Mouse (Mus musculus): ENCODE measurements around the gene N4bp1. TPM values are rescaled to one million over a fixed set of nuclear protein-coding genes. Genes with fewer than 3 reads are reported as not detected.
A peak's percentile ranks its signal among the peaks of the same experiment; 100 is the strongest.

Gene N4bp1
- polyA plus RNA-seq, 1 experiment = 19.1 TPM

GRCm38 (mm10) chr8:86828925-86829324 lies 56.1 kb downstream of the N4bp1 start:
- DNase-seq (ENCODE audit: extremely low spot score in 1 of 2, low spot score in 1 of 2) = no peak

DNA sequence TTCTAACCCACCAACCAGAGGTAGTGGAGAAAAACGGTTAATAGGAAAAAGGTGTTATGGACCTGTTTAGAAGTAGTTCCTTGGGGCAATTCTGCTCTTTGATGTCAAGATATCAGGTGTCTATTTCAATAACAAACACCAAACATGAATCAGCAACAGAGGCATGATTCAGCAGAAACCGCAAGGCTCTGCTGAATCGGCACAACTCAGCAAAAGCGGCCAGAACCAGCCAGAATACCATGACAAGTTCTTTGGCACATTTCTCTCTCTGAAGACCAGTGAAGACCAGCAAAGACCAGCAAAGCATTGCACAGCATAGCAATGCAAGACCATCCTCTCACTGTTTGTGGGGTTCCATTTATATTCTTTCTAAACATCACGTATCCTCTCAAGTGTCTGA lies 57.9 kb downstream of the N4bp1 start:
- no peak for DNase-seq (ENCODE audit: extremely low spot score in 1 of 2, low spot score in 1 of 2)

DNA sequence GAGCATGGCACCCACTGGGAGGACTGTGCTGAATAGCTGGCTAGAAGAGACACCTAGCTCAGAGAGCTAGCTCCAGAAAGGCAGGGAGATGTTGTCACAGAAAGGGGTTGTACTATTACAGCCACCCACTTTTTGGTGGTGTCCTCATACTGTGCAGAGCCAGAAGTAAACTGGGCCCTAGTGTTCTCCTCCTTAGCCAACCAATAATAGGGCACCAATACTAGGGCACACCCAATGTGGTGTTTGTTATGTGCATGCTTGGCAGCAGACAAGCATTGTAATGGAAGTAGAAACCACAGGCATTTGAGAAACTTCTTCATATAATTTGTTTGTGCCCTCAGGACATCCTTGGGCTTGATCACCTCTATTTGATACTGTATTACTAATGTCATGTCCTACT lies 58.5 kb downstream of the N4bp1 start:
- DNase-seq (ENCODE audit: extremely low spot score in 1 of 2, low spot score in 1 of 2) = no peak

DNA sequence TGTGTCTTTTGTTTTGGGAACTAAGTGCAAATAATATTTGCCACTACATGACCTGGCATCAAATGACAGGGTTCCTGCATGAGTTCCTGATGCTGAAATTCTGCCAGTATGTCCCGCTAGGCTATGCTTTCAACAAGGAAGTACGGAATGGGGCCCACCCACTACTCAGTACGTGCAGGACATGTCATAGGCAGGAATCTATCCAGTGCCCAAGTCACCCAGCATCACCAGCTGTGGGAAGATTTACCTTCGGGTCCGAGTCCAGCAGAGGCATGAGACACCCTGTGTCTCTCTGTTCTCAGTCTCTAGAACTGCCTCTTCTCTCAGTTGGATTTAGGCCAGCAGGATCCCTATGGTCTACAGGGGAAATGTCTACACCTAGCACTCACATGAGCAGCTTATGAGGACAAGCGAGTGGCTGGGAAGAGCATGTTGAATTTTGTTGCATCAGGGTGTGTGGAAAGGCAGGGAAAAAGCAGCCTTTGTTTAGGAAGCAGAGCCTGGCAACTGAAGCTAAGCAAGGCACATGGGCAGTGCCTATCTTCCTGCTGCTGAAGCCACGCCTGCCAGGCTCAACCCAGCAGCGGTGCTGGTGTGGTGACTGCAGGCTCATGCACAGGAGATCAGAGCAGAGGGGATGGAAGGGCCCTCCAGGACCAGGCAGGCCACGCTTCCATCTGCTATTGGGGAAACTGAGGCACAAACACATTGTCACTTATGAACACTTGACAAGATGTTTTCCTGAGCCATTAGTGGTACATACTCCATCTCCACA lies 59.2 kb downstream of the N4bp1 start:
- no peak for DNase-seq (ENCODE audit: extremely low spot score in 1 of 2, low spot score in 1 of 2)

DNA sequence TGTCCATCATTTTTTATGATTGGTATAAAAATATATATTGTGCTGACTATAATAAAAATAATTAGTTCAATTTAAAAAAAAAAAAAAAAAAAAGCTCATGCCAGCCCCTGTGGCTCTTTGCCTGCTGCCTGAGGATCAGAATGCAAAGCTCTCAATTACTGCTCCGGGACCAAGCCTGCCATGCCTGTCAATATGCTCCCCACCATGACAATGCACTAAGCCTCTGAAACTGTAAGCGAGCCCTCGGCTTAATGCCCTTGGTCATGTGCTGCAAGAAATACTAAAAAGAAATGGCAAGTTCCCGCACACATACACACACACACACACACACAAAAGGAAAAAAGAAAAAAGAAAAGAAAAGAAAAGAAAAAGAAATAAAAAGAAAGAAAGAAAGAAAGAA lies 60.3 kb downstream of the N4bp1 start:
- no peak for DNase-seq (ENCODE audit: extremely low spot score in 1 of 2, low spot score in 1 of 2)

DNA sequence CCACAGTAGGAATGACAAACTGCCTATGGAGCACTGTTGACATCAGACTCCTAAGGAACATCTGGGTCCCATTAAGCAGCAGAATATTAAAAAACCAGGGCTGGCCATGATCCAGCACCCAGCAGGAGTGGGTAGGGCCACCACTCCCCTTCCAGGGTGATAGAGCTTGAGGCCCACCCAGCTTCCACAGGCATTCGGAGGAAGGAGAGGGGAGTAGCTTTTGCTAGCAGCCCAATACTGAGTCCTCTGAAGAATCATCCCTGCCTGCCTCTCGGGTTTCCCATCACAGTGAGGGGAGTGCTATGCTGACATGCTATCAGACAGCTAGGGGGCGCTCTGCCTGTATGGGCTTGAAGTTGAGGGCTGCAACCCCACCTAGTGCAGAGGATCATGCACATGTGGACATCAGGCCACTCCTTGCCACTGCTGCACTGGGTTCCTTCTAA lies 64.3 kb downstream of the N4bp1 start:
- peak in 1 of 2 experiments; percentile 11 for DNase-seq (ENCODE audit: extremely low spot score in 1 of 2, low spot score in 1 of 2)

- DNase-seq (ENCODE audit: extremely low spot score in 1 of 2, low spot score in 1 of 2) = no peak
These were observed 64.8 kb downstream of the N4bp1 start for GRCm38 (mm10) chr8:86820186-86820755.

DNA sequence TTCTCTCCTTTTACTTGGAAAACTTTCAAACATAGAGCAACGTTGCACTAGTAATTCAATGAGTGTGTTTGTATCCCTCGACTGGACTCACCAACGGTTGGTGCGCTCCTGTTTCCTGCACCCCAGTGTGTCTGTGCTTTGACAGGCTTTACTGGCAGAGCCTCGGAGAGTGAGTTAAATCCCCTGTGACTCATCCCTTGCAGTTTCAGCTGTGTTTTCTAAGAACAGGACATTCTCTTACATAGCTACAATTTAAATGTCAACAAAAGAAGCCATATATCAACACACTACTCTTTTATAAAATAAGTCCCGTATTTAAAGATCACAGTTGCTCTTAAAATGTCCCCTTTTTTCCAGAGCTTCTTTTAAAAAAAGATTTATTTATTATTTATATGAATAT lies 65.6 kb downstream of the N4bp1 start:
- peak in 1 of 2 experiments; percentile 26 for DNase-seq (ENCODE audit: extremely low spot score in 1 of 2, low spot score in 1 of 2)

DNA sequence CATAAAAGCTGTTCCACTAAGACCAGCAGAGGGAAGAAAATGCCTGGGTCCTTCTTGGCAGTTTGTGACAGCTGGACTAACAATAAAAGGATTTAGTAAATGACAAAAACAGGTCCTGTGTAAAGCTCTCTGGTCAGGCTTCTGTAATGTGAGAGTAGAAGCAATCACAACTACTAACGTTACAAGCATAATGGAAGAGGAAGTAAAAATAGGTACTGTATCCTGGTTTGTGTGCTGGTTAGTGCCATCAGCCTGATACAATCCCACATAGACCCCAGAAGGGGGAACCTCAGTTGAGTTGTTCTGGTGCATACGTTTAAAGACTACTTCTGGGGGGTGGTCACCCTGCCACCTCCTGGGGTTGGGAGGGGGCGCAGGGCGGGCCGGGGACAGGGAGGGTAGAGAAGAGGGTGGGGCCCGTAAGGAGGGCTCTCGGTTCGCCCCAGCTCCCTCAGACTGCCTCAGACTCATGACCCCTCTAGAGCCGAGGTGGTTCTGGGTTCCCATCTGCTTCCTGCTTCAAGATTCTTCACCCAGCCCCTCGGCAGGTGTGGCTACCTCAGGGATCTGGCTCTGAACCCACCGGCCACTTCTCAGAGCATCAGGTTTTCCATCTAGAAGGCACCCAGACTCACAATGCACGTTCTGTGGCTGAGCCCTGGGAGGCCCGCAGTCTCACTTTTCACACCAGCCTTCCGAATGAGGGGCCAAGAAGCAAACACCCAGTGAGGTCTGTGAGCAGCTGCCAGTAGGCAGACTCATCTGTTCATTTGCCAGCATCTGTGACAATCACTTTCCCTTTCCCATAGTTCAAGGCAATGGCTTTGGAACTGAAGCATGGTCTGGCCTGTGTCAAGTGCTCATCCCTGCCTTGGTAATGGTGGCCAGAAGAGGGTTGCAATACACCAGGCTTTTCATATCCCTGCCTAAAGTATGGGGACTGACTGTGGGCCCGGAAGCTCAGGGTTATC lies 75.8 kb downstream of the N4bp1 start:
- no peak for DNase-seq (ENCODE audit: extremely low spot score in 1 of 2, low spot score in 1 of 2)

GRCm38 (mm10) chr8:86808239-86808638 lies 76.8 kb downstream of the N4bp1 start:
- peak in 1 of 2 experiments; percentile 17 for DNase-seq (ENCODE audit: extremely low spot score in 1 of 2, low spot score in 1 of 2)

DNA sequence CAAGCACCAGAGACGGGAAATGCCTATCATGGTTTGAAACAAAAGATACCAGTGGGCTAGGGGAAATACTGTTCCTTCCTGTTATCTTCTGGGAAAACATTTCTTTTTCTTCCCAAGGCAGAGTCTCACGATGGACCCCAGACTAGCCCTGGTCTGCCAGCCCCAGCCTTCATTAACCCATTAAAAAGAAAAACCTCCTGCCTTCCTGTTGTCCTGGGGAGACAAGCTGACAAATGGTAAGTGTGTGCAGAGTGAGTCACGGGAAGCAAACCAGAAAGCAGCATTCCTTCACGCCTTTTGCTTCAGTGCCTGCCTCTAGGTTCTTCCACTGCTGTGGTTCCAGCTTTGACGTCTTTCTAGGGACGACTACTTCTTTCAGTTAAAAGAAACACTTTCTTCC lies 83.1 kb downstream of the N4bp1 start:
- DNase-seq (ENCODE audit: extremely low spot score in 1 of 2, low spot score in 1 of 2) = no peak

DNA sequence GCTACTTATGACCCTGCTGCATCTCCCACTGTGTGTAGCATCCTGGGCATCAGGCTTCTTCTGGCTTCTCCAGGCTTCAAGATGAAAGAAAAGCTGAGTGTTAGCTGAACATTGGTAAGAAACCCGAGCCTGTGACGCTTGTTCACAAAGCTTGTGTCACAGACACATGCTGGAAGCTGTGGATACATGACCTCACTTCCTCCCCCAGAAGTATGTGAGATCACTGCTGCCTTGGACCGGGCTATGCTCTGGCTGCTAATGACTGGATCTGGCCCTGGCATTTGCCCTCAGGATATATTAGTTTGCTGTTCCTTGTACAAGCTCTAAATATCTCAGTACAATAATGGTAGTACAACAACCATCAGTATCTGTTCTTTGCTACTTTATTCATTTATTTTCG lies 84.1 kb downstream of the N4bp1 start:
- no peak for DNase-seq (ENCODE audit: extremely low spot score in 1 of 2, low spot score in 1 of 2)

DNA sequence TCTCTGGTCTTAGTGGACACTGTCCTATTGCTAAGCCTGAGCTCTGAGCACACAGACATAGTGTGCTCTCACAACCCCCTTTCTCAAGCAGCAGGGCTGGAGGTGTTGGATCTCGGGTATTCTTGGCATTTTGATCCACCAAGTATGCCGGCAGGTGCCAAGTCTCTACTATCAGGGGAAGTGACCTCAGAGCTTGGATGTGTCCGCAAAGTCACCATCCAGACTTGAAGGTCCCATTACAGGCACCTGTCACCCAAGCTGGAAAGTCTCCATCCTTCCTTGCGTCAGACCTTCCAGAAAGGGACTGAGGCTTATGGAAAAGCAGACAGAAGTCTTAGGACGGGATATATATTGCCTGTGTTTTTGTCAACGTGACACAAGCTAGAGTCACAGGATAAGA lies 86.9 kb downstream of the N4bp1 start:
- no peak for DNase-seq (ENCODE audit: extremely low spot score in 1 of 2, low spot score in 1 of 2)

GRCm38 (mm10) chr8:86797705-86798104 lies 87.4 kb downstream of the N4bp1 start:
- DNase-seq (ENCODE audit: extremely low spot score in 1 of 2, low spot score in 1 of 2) = no peak

DNA sequence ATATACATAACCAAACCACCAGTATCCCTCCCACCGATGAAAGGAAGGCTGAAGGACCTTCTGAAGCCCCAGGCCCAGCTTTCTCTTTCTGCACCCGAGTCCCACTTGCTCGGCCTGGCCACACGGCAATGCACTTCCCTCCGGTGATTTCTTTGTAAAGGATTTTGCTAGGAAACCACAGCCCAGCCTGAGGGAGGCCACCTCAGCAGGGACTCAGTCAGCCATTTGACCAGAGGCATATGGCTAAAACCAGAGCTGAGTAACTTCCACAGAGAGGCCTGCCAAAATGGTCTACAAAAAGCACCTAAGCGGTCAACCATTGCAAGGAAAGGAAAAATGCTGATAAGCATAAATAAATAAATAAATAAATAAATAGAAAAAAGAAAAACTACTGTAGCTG lies 90.3 kb downstream of the N4bp1 start:
- no peak for DNase-seq (ENCODE audit: extremely low spot score in 1 of 2, low spot score in 1 of 2)

- no peak for DNase-seq (ENCODE audit: extremely low spot score in 1 of 2, low spot score in 1 of 2)
These were observed 93.5 kb downstream of the N4bp1 start for GRCm38 (mm10) chr8:86791542-86791941.

DNA sequence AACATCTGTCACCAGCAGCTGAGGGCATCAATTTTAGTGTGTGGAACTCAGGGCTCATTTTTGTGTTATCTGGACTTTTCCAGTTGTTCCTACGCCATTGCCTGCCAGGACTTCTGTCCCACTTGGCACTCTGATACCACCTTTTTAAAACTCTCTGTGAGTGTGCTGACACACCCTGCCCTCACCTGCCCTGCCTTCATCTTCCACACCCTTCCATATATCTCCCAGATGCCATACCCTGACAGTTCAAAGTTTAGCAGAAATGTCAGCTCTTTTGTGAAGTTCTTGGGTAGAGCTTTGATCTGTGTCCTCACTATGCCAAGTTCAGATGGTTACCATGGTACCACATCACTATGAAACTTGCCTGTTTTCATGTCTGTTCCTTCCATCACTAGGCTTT lies 95.5 kb downstream of the N4bp1 start:
- no peak for DNase-seq (ENCODE audit: extremely low spot score in 1 of 2, low spot score in 1 of 2)

DNA sequence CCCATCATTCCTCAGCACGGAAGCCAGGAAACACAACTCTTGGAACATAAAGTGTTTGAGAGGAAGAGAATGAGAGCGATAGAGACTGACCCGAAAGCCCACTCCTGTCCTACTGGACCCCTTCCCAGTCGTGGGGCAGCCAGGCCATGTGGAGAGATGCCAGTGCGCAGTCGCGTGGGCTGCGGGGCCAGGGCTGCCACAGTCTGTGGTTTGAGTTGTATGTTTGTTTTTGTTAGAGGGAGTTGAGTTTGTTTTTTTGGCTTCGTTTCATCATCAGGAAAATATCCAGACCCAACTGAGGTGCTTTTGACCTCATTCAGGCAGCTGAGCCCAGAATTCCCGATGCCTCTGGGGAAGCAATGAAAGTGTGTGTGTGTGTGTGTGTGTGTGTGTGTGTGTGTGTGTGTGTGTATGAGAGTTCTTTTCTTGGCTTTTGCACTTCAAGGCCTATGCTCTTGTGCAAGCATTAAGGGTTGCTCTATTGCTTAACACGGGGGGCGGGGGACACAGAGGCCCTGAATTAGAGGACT lies 97.1 kb downstream of the N4bp1 start:
- no peak for DNase-seq (ENCODE audit: extremely low spot score in 1 of 2, low spot score in 1 of 2)

DNA sequence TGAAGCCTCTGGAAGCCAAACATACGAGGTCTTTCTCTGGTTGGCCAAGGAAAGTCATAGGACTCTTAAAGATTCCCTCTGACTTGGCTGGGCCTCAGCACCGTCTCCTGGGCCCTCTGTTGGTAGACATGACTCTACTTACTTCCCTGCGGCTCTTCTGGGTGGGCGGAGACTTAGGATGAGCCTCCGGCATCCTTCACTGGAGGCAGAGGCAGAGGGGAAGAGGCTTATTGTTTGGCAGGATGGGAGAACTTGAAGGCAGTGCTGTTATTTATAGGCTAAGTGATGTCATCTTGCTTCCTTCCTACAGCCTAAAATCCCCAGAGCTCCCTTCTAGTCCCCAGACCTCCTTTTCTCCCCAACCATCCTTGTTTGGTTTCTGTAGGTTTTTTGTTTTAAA lies 98.6 kb downstream of the N4bp1 start:
- no peak for DNase-seq (ENCODE audit: extremely low spot score in 1 of 2, low spot score in 1 of 2)

- DNase-seq (ENCODE audit: extremely low spot score in 1 of 2, low spot score in 1 of 2) = no peak
These were observed 104.0 kb downstream of the N4bp1 start for GRCm38 (mm10) chr8:86781094-86781493.

DNA sequence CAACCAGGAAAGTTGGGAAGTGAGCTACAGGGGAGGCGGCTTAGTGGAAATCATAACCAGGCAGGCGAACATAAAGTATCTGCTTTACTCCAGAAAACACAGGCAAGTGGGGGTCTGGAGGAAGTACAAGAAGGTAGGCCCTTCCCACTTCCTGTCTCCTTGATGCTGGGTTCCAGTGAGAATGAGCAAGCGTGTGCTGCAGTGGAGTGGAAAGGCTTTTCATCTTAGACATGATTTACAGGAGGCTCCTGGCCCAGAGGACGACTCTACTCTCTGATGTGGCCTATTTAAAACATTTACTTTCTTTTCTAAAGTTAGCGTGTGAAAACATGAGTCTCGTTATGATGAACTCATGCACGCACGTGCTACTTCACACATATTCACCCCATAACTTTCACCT lies 105.9 kb downstream of the N4bp1 start:
- no peak for DNase-seq (ENCODE audit: extremely low spot score in 1 of 2, low spot score in 1 of 2)

Data from frontal cortex, adult 2 months (tissue).